Mouse (Mus musculus) kidney, embryonic 14.5 days (tissue): ENCODE measurements around the gene Tmem236. TPM values are rescaled to one million over a fixed set of nuclear protein-coding genes. Genes with fewer than 3 reads are reported as not detected.
A peak's percentile ranks its signal among the peaks of the same experiment; 100 is the strongest.

Source experiments
- ATAC-seq: fragments of 200-750 bp; cut with Nextera tagmentation; 2 replicates; pipeline ENCODE4 v1.8.0; 2017; ENCODE audit warnings: moderate number of reproducible peaks, mild to moderate bottlenecking, moderate TSS enrichment, moderate library complexity; ENCODE audit not compliant: low FRiP score, low TSS enrichment
- H3K27ac ChIP-seq: fragments of 300-500 bp; sonication (generic); 2 replicates; pipeline ENCODE4 v1.5.1; 2014; ENCODE audit warnings: low read depth, mild to moderate bottlenecking, low read length, moderate library complexity, mixed read lengths
- H3K27me3 ChIP-seq: fragments of 300-500 bp; sonication (generic); 2 replicates; pipeline ENCODE4 v1.6.1; 2014; ENCODE audit warnings: mild to moderate bottlenecking, low read length; ENCODE audit not compliant: control insufficient read depth, insufficient read depth
- H3K36me3 ChIP-seq: fragments of 300-500 bp; sonication (generic); 2 replicates; pipeline ENCODE4 v1.6.1; 2014; ENCODE audit warnings: low read length, mixed read lengths; ENCODE audit not compliant: control insufficient read depth, insufficient read depth
- H3K4me1 ChIP-seq: fragments of 300-500 bp; sonication (generic); 2 replicates; pipeline ENCODE4 v1.6.1; 2014; ENCODE audit warnings: low read length, mixed read lengths; ENCODE audit not compliant: control insufficient read depth, insufficient read depth
- H3K4me2 ChIP-seq: fragments of 300-500 bp; sonication (generic); replicated peaks from 2 replicates; pipeline ENCODE4 v1.6.1; 2014; ENCODE audit warnings: low read depth, mild to moderate bottlenecking, low read length
- H3K4me3 ChIP-seq: fragments of 300-500 bp; sonication (generic); 2 replicates; pipeline ENCODE4 v1.5.1; 2014; ENCODE audit warnings: mild to moderate bottlenecking, low read length
- H3K9ac ChIP-seq: fragments of 300-500 bp; sonication (generic); 2 replicates; pipeline ENCODE4 v1.6.1; 2014; ENCODE audit warnings: low read depth, mild to moderate bottlenecking, low read length, moderate library complexity
- H3K9me3 ChIP-seq: fragments of 300-500 bp; sonication (generic); 2 replicates; pipeline ENCODE4 v1.6.1; 2016; ENCODE audit warnings: low read length; ENCODE audit not compliant: control insufficient read depth
- WGBS: fragments of 180-500 bp; shearing (Covaris S2); extraction: QIAGEN DNeasy Blood & Tissue Kit; methylation state at CpG from one replicate; pipeline ENCODE4 v1.1.7; 2014; 5-methylcytosine and 5-hydroxymethylcytosine counted together
- polyA plus RNA-seq: library from polyadenylated mRNA; unstranded; fragments of >200 nt; fragmentation: Nextera tagmentation; extraction: Ambion mirVana; gene quantifications from 2 replicates; pipeline ENCODE4 v1.2.1, GENCODE M21; 2014

Tmem236 gene
- polyA plus RNA-seq, 1 experiment from 2014 or later, result 0.11 TPM

- Histone ChIP-seq H3K4me1 (no peaks in the 10 kb centered on the region), H3K27ac (no peak overlapping the region), H3K4me2 (no peak overlapping the region), H3K27me3 (no peaks in the 10 kb centered on the region), H3K36me3 (no peaks in the 10 kb centered on the region), H3K4me3 (no peak overlapping the region), H3K9ac (no peak overlapping the region), H3K9me3 (no peaks in the 10 kb centered on the region)
- ATAC-seq, result no peak
- 69% methylated on average over 4 of the region's 4 CpGs for WGBS
Measured at GRCm38 (mm10) chr2:14206798-14207197, 32.5 kb downstream of the Tmem236 start.

- H3K4me1 ChIP-seq, result no peaks in the 10 kb centered on the region
- no peaks in the 10 kb centered on the region for H3K9me3 ChIP-seq
- H3K36me3 ChIP-seq, result no peaks in the 10 kb centered on the region
- WGBS, result 93% methylated on average over 1 of the region's 1 CpGs
- H3K27ac ChIP-seq, result no peak overlapping the region
- H3K4me2 ChIP-seq, result no peak overlapping the region
- no peak overlapping the region for H3K9ac ChIP-seq
- H3K27me3 ChIP-seq, result no peaks in the 10 kb centered on the region
- H3K4me3 ChIP-seq, result no peak overlapping the region
- no peak for ATAC-seq
Measured at GRCm38 (mm10) chr2:14210731-14211130, 36.4 kb downstream of the Tmem236 start.

GRCm38 (mm10) chr2:14211606-14212005, 37.3 kb downstream of the Tmem236 start:
- Histone ChIP-seq H3K27ac (no peak overlapping the region), H3K4me2 (no peak overlapping the region), H3K4me3 (no peak overlapping the region), H3K9me3 (no peaks in the 10 kb centered on the region), H3K36me3 (no peaks in the 10 kb centered on the region), H3K4me1 (no peaks in the 10 kb centered on the region), H3K9ac (no peak overlapping the region), H3K27me3 (no peaks in the 10 kb centered on the region)
- peak; percentile 55; the same call in 1 of the 2 replicates for ATAC-seq

- no peak for ATAC-seq
- 58% methylated on average over 3 of the region's 3 CpGs for WGBS
Measured at GRCm38 (mm10) chr2:14214764-14215163, 40.4 kb downstream of the Tmem236 start.

GRCm38 (mm10) chr2:14216653-14217052, 42.3 kb downstream of the Tmem236 start:
- H3K9ac ChIP-seq, result no peak overlapping the region
- no peaks in the 10 kb centered on the region for H3K4me1 ChIP-seq
- no peak overlapping the region for H3K27ac ChIP-seq
- H3K27me3 ChIP-seq, result no peaks in the 10 kb centered on the region
- no peak overlapping the region for H3K4me2 ChIP-seq
- no peaks in the 10 kb centered on the region for H3K9me3 ChIP-seq
- no peaks in the 10 kb centered on the region for H3K36me3 ChIP-seq
- 80% methylated on average over 3 of the region's 3 CpGs for WGBS
- no peak overlapping the region for H3K4me3 ChIP-seq
- ATAC-seq, result no peak

More at GRCm38 (mm10) chr2:14214764-14215163, 40.4 kb downstream of the Tmem236 start:
- Histone ChIP-seq H3K4me2 (no peak overlapping the region), H3K36me3 (no peaks in the 10 kb centered on the region), H3K27ac (no peak overlapping the region), H3K9me3 (no peaks in the 10 kb centered on the region), H3K27me3 (no peaks in the 10 kb centered on the region), H3K4me1 (no peaks in the 10 kb centered on the region), H3K4me3 (no peak overlapping the region), H3K9ac (no peak overlapping the region)

- H3K4me2 ChIP-seq, result no peak overlapping the region
- no peaks in the 10 kb centered on the region for H3K4me1 ChIP-seq
- no peak overlapping the region for H3K27ac ChIP-seq
- no peaks in the 10 kb centered on the region for H3K27me3 ChIP-seq
- 81% methylated on average over 6 of the region's 6 CpGs for WGBS
- H3K9me3 ChIP-seq, result no peaks in the 10 kb centered on the region
- no peak overlapping the region for H3K9ac ChIP-seq
- no peak for ATAC-seq
- H3K4me3 ChIP-seq, result no peak overlapping the region
- no peaks in the 10 kb centered on the region for H3K36me3 ChIP-seq
Measured at GRCm38 (mm10) chr2:14218126-14218525, 43.8 kb downstream of the Tmem236 start.

GRCm38 (mm10) chr2:14224387-14224786, 50.1 kb downstream of the Tmem236 start:
- Histone ChIP-seq H3K9me3 (no peaks in the 10 kb centered on the region), H3K36me3 (no peaks in the 10 kb centered on the region), H3K4me1 (no peaks in the 10 kb centered on the region), H3K4me2 (no peak overlapping the region), H3K4me3 (no peak overlapping the region), H3K27ac (no peak overlapping the region), H3K9ac (no peak overlapping the region), H3K27me3 (no peaks in the 10 kb centered on the region)
- ATAC-seq, result no peak
- WGBS, result 94% methylated on average over 3 of the region's 4 CpGs

GRCm38 (mm10) chr2:14228495-14228894, 54.2 kb downstream of the Tmem236 start:
- Histone ChIP-seq H3K36me3 (no peaks in the 10 kb centered on the region), H3K27ac (no peak overlapping the region), H3K9ac (no peak overlapping the region), H3K4me1 (no peaks in the 10 kb centered on the region), H3K4me3 (no peak overlapping the region), H3K4me2 (no peak overlapping the region), H3K9me3 (no peaks in the 10 kb centered on the region), H3K27me3 (no peaks in the 10 kb centered on the region)
- WGBS, result 84% methylated on average over 6 of the region's 6 CpGs
- ATAC-seq, result no peak

- WGBS, result 26% methylated on average over 3 of the region's 3 CpGs
Measured at GRCm38 (mm10) chr2:14229149-14229548, 54.8 kb downstream of the Tmem236 start, which contains the start of gene Mrc1. Mrc1 (plus strand) TSS chr2:14229392.

More at GRCm38 (mm10) chr2:14229149-14229548, 54.8 kb downstream of the Tmem236 start, which contains the start of gene Mrc1:
- Histone ChIP-seq H3K4me2 (no peak within 1 kb of the TSS), H3K27me3 (no peaks in the 10 kb centered on the region), H3K4me3 (no peak within 1 kb of the TSS), H3K9me3 (no peaks in the 10 kb centered on the region), H3K9ac (no peak within 1 kb of the TSS), H3K27ac (no peak within 1 kb of the TSS), H3K4me1 (no peaks in the 10 kb centered on the region), H3K36me3 (no peaks in the 10 kb centered on the region)
- no peak for ATAC-seq
